30 mouse cellular contexts compared by ENCODE assay signal in genomic region chr17:84408731-84409130, GRCm38 (mm10). TPM values are rescaled to one million over a fixed set of nuclear protein-coding genes. Genes with fewer than 3 reads are reported as not detected.
DNase-seq lines count a peak whose midpoint lies in the region; ATAC-seq and TF ChIP-seq lines count a peak whose summit lies in the region.
"Had no signal": no experiment of that assay in that cellular context is flagged by ENCODE, and none has a peak within 500 bp of the region (broad histone marks: within the 10 kb centered on the region; RNA-seq: fewer than 3 reads in every experiment).

No protein-coding gene starts in this region.

- WGBS in forebrain, embryonic 13.5 days = 73% methylated on average over 1 of the region's 1 CpGs

- H3K27ac ChIP-seq in bone marrow macrophage, adult 2 months (ENCODE audit: insufficient read depth, low read depth, low read length) = peak overlapping the region; percentile 22
- no peak overlapping the region for H3K27ac ChIP-seq in forebrain, embryonic 13.5 days
- H3K27ac ChIP-seq: forebrain, embryonic 12.5 days; heart, embryonic 13.5 days; hindbrain, embryonic 10.5 days; kidney, postnatal 0 days; liver, embryonic 12.5 days; macrophage; midbrain, embryonic 10.5 days; neural tube, embryonic 13.5 days had no signal

- no peaks in the 10 kb centered on the region for H3K9me3 ChIP-seq in forebrain, embryonic 13.5 days (replicated peaks)
- H3K9me3 ChIP-seq: forebrain, embryonic 12.5 days; heart, embryonic 13.5 days; hindbrain, embryonic 10.5 days; liver, embryonic 12.5 days; midbrain, embryonic 10.5 days; neural tube, embryonic 13.5 days had no signal

- H3K27me3 ChIP-seq in forebrain, embryonic 13.5 days = no peaks in the 10 kb centered on the region
- H3K27me3 ChIP-seq: forebrain, embryonic 12.5 days; heart, embryonic 13.5 days; liver, embryonic 12.5 days; neural tube, embryonic 13.5 days had no signal

- H3K4me3 ChIP-seq in bone marrow macrophage, adult 2 months (ENCODE audit: insufficient read depth, low read length) = no peak overlapping the region
- no peak overlapping the region for H3K4me3 ChIP-seq in forebrain, embryonic 13.5 days
- H3K4me3 ChIP-seq: erythroblast, embryonic 14.5 days; forebrain, embryonic 12.5 days; heart, embryonic 13.5 days; hindbrain, embryonic 10.5 days; liver, embryonic 12.5 days; midbrain, embryonic 10.5 days; neural tube, embryonic 13.5 days had no signal

- H3K36me3 ChIP-seq in forebrain, embryonic 13.5 days (ENCODE audit: poor library complexity, severe bottlenecking) = 0 out of 2 replicates have a peak, but pooled peaks cover 9% of the 10 kb centered on the region

- intact Hi-C loops in left cerebral cortex, postnatal 25 days (cut with DNase I) = no loop called here

- H3K9ac ChIP-seq in forebrain, embryonic 13.5 days = no peak overlapping the region
- H3K9ac ChIP-seq: forebrain, embryonic 12.5 days; heart, embryonic 13.5 days; liver, embryonic 12.5 days; liver, postnatal 0 days; neural tube, embryonic 13.5 days had no signal

- H3K4me2 ChIP-seq in forebrain, embryonic 13.5 days = no peak overlapping the region
- H3K4me2 ChIP-seq: forebrain, embryonic 12.5 days; heart, embryonic 13.5 days; liver, embryonic 12.5 days; neural tube, embryonic 13.5 days had no signal

- TF ChIP-seq CTCF in bone marrow macrophage, adult 2 months (IDR thresholded peaks at IDR 0.05; ENCODE audit: low read depth, low read length) = no peak

- H3K4me1 ChIP-seq in bone marrow macrophage, adult 2 months (ENCODE audit: control insufficient read depth, insufficient read depth, low read length) = peaks cover 22% of the 10 kb centered on the region
- H3K4me1 ChIP-seq in forebrain, embryonic 13.5 days = no peaks in the 10 kb centered on the region
- H3K4me1 ChIP-seq: forebrain, embryonic 12.5 days; heart, embryonic 13.5 days; hindbrain, embryonic 10.5 days; liver, embryonic 12.5 days; midbrain, embryonic 10.5 days; neural tube, embryonic 13.5 days had no signal

- peak; percentile 73 for ATAC-seq in CD4-positive, CD25-positive, alpha-beta regulatory T cell, adult 4 months
- ATAC-seq in megakaryocyte, adult 5-6 weeks (ENCODE audit: poor library complexity, severe bottlenecking) = 0 out of 2 replicates have a peak, but pooled peaks have one; percentile 38
- ATAC-seq in forebrain, embryonic 13.5 days = no peak
- ATAC-seq: hindbrain, embryonic 16.5 days; intestine, embryonic 16.5 days; liver, embryonic 12.5 days; liver, postnatal 0 days; midbrain, embryonic 16.5 days had no signal

- no peak for DNase-seq in frontal cortex, postnatal 25 days (ENCODE audit: low spot score in 2 of 2)
- DNase-seq in lung, adult 18-20 months = no peak
- no peak for DNase-seq in left cerebral cortex, postnatal 25 days (ENCODE audit: low spot score in 2 of 2)
- DNase-seq: adrenal gland, postnatal 14 days; cerebellum, adult 11-12 months; cerebellum, postnatal 10 days; gastrocnemius, postnatal 36 days; heart, postnatal 10 days; kidney, adult 8-10 months; kidney, postnatal 4 days; left cerebral cortex, postnatal 4 days; liver, postnatal 0 days; lung, postnatal 10 days; thymus, postnatal 14 days had no signal

- no peak for TF ChIP-seq POLR2A in bone marrow macrophage, adult 2 months (IDR thresholded peaks at IDR 0.05; ENCODE audit: borderline replicate concordance, low read depth, low read length)

RNA-seq across cellular contexts. Expression of gene Thada, which starts 57.3 kb away (rescaled TPM):
- polyA plus RNA-seq in CD4-positive, CD25-positive, alpha-beta regulatory T cell, adult 4 months (2017; shearing (Covaris generic)) = 100 to 1,000 TPM in 1 of 2 experiments, 10 to 100 TPM in 1; 83.1 to 129 TPM
- polyA plus RNA-seq in bone marrow macrophage, adult 2 months (2012; ENCODE audit: insufficient read depth, insufficient read length, missing spikeins) = 4.8 and 6.6 TPM in 2 replicates
- total RNA-seq in megakaryocyte, adult 5-6 weeks (2015) = 14.5 and 15.4 TPM in 2 replicates
- 12.5 and 17.2 TPM in 2 replicates for total RNA-seq in megakaryocyte, adult 5-6 weeks (2017)
- 10 to 100 TPM; 12.7 to 14.5 TPM for total RNA-seq in left cerebral cortex, postnatal 25 days (2021)
- polyA plus RNA-seq in forebrain, embryonic 13.5 days (2015; fragmentation: Nextera tagmentation; extraction: Ambion mirVana) = 6.4 and 6.9 TPM in 2 replicates

Comparison
In these comparisons a context has a peak if more than half of its experiments do, and no peak if none do; other contexts are left out.
1. RNA of gene Thada, which starts 57.3 kb away (polyA plus RNA-seq): 83.1 to 129 TPM in CD4-positive, CD25-positive, alpha-beta regulatory T cell, adult 4 months; 6.4 to 6.9 TPM in forebrain, embryonic 13.5 days and 4.8 to 6.6 TPM in bone marrow macrophage, adult 2 months; every median in the first group is over 10 times any median in the second.